Mouse (Mus musculus) intestine, postnatal 0 days (tissue): ENCODE data around the gene Fbrs. TPM values are rescaled to one million over a fixed set of nuclear protein-coding genes. Genes with fewer than 3 reads are reported as not detected.
A peak's percentile ranks its signal among the peaks of the same experiment; 100 is the strongest.

ENCODE experiments used
- ATAC-seq: fragments of 200-750 bp; cut with Nextera tagmentation; 2 replicates; pipeline ENCODE4 v1.8.0; 2017; ENCODE audit warnings: mild to moderate bottlenecking, moderate TSS enrichment, moderate library complexity
- H3K27ac ChIP-seq: fragments of 300-500 bp; sonication (generic); 2 replicates; pipeline ENCODE4 v1.5.1; 2014; ENCODE audit warnings: mild to moderate bottlenecking, low read depth, low read length, moderate library complexity
- H3K27me3 ChIP-seq: fragments of 300-500 bp; sonication (generic); replicated peaks from 2 replicates; pipeline ENCODE4 v1.6.1; 2014; ENCODE audit warnings: low read length, mixed read lengths; ENCODE audit not compliant: control insufficient read depth, insufficient read depth
- H3K36me3 ChIP-seq: fragments of 300-500 bp; sonication (generic); 2 replicates; pipeline ENCODE4 v1.6.1; 2014; ENCODE audit warnings: mild to moderate bottlenecking, moderate library complexity; ENCODE audit not compliant: control insufficient read depth, insufficient read depth
- H3K4me1 ChIP-seq: fragments of 300-500 bp; sonication (generic); replicated peaks from 2 replicates; pipeline ENCODE4 v1.6.1; 2014; ENCODE audit warnings: antibody characterized with exemption, low read length, mixed read lengths; ENCODE audit not compliant: control insufficient read depth, insufficient read depth
- H3K4me2 ChIP-seq: fragments of 300-500 bp; sonication (generic); replicated peaks from 2 replicates; pipeline ENCODE4 v1.6.1; 2014; ENCODE audit warnings: low read depth, mild to moderate bottlenecking, moderate library complexity
- H3K4me3 ChIP-seq: fragments of 300-500 bp; sonication (generic); 2 replicates; pipeline ENCODE4 v1.5.1; 2014; ENCODE audit warnings: low read depth, low read length
- H3K9ac ChIP-seq: fragments of 300-500 bp; sonication (generic); 2 replicates; pipeline ENCODE4 v1.6.1; 2014; ENCODE audit warnings: mild to moderate bottlenecking, low read depth, low read length
- H3K9me3 ChIP-seq: fragments of 300-500 bp; sonication (generic); 2 replicates; pipeline ENCODE4 v1.6.1; 2016; ENCODE audit warnings: mixed run types; ENCODE audit not compliant: control insufficient read depth
- CTCF ChIP-seq: sonication (generic); IDR thresholded peaks from 2 replicates; pipeline ENCODE4 v1.5.1; 2016; ENCODE audit warnings: low read depth, mild to moderate bottlenecking, control low read depth, antibody characterized with exemption, moderate library complexity
- WGBS: fragments of 180-500 bp; shearing (Covaris S2); extraction: QIAGEN DNeasy Blood & Tissue Kit; methylation state at CpG from one replicate; pipeline ENCODE4 v1.1.7; 2014; 5-methylcytosine and 5-hydroxymethylcytosine counted together
- microRNA-seq: library from miRNA; unstranded; fragments of <30 nt; microRNA quantifications from one replicate; pipeline ENCODE4, GENCODE M21; 2016
- polyA plus RNA-seq: library from polyadenylated mRNA; unstranded; fragments of >200 nt; fragmentation: Nextera tagmentation; extraction: Ambion mirVana; gene quantifications from 2 replicates; pipeline ENCODE4 v1.2.1, GENCODE M21; 2015

Gene Fbrs
- polyA plus RNA-seq, 1 experiment from 2014 or later: 8.1 TPM

DNA sequence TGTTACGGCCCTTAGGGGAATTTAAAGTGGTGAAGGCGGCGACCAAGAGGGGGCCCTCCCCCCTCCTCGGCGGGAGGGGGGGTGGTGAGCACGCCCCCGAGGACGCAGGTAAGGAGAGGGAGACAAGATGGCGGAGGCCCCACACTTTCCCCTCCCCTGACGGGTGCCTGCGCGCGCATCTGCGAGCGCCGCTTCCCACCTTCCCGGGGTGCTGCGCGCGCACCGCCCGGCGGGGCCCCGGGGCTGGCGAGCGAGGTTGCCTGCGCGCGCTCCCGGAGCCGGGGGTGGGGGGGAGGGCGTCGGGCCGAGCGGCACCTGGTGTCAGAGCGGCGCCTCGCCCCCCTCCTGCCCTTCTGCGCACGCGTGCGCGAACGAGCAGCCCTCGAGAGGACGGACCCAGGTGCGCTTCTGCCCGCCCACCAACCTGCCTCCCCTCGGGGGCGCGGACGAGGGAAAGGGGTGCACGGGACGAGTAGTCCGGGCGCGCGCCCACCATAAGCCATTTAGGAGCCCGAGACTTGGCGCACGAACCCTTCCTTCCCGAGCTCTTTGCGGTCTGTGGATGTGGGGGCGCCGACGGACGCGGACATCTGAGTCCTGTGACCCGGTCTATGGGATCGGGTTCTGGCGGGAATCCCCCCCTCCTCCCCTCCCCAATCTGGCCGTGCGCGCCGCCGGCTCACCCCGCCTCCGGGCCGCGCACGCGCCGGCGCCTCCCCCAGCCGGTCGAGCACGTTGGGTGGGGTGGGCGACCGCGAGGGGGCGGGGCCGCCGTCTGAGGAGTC is 33.4 kb downstream of the Fbrs start:
- ATAC-seq: peak; percentile 84
- under 1% methylated on average over 56 of the region's 93 CpGs for WGBS

DNA sequence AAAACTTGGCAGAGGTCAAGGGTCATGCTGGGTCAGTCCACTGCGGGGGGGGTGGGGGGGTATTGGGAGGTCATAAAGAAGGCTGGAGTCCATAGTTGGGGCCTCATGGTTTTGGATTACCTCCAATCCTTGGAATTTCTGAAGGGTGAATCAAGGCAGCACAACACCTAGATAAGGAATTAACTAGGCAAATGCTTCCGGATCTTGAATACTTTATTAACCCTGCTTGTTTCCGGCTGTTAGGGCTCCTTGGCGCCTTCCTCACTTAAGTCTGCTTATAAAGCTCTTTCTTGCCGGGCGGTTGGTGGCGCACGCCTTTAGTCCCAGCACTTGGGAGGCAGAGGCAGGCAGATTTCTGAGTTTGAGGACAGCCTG is 34.0 kb downstream of the Fbrs start:
- Histone ChIP-seq H3K27ac (peak overlapping the region; percentile 99), H3K4me3 (peak overlapping the region; percentile 78), H3K4me1 (no peaks in the 10 kb centered on the region), H3K9ac (peak overlapping the region; percentile 94), H3K4me2 (peak overlapping the region; percentile 69), H3K27me3 (no peaks in the 10 kb centered on the region), H3K36me3 (peaks cover 26% of the 10 kb centered on the region), H3K9me3 (no peaks in the 10 kb centered on the region)
- TF ChIP-seq CTCF: 0 out of 2 replicates have a peak, but pooled peaks have one; percentile 12
- WGBS: 9% methylated on average over 8 of the region's 8 CpGs
- peak; percentile 55 for ATAC-seq

More for the DNA sequence above, 33.4 kb downstream of the Fbrs start:
- TF ChIP-seq CTCF: no peak
- H3K4me1 ChIP-seq: no peaks in the 10 kb centered on the region
- no peaks in the 10 kb centered on the region for H3K27me3 ChIP-seq
- peak overlapping the region; percentile 69 for H3K4me2 ChIP-seq
- H3K36me3 ChIP-seq: peaks cover 21% of the 10 kb centered on the region
- H3K27ac ChIP-seq: peak overlapping the region; percentile 99
- no peaks in the 10 kb centered on the region for H3K9me3 ChIP-seq
- peak overlapping the region; percentile 78 for H3K4me3 ChIP-seq
- H3K9ac ChIP-seq: peak overlapping the region; percentile 94

- WGBS: 46% methylated on average over 3 of the region's 3 CpGs
- Histone ChIP-seq H3K4me1 (no peaks in the 10 kb centered on the region), H3K4me2 (peak overlapping the region; percentile 69), H3K9ac (no peak overlapping the region), H3K27me3 (no peaks in the 10 kb centered on the region), H3K4me3 (peak overlapping the region; percentile 78), H3K36me3 (peaks cover 32% of the 10 kb centered on the region), H3K27ac (peak overlapping the region; percentile 99), H3K9me3 (no peaks in the 10 kb centered on the region)
- no peak for ATAC-seq
- no peak for TF ChIP-seq CTCF
Measured at GRCm38 (mm10) chr7:127513781-127514180, 34.8 kb downstream of the Fbrs start.

GRCm38 (mm10) chr7:127515846-127516245 is 36.8 kb downstream of the Fbrs start:
- no peaks in the 10 kb centered on the region for H3K27me3 ChIP-seq
- H3K9me3 ChIP-seq: no peaks in the 10 kb centered on the region
- H3K9ac ChIP-seq: no peak overlapping the region
- no peak for ATAC-seq
- TF ChIP-seq CTCF: no peak
- no peak overlapping the region for H3K4me2 ChIP-seq
- H3K4me3 ChIP-seq: no peak overlapping the region
- H3K36me3 ChIP-seq: peaks cover 46% of the 10 kb centered on the region
- H3K27ac ChIP-seq: no peak overlapping the region
- 93% methylated on average over 7 of the region's 7 CpGs for WGBS
- no peaks in the 10 kb centered on the region for H3K4me1 ChIP-seq

GRCm38 (mm10) chr7:127516344-127516743 is 37.3 kb downstream of the Fbrs start:
- H3K36me3 ChIP-seq: peaks cover 51% of the 10 kb centered on the region
- H3K4me1 ChIP-seq: no peaks in the 10 kb centered on the region
- H3K4me3 ChIP-seq: no peak overlapping the region
- H3K4me2 ChIP-seq: no peak overlapping the region
- no peaks in the 10 kb centered on the region for H3K9me3 ChIP-seq
- 91% methylated on average over 6 of the region's 7 CpGs for WGBS
- no peak for ATAC-seq
- no peak for TF ChIP-seq CTCF
- H3K27ac ChIP-seq: no peak overlapping the region
- no peak overlapping the region for H3K9ac ChIP-seq
- no peaks in the 10 kb centered on the region for H3K27me3 ChIP-seq

- Histone ChIP-seq H3K9ac (no peak within 1 kb of the TSS), H3K27ac (no peak within 1 kb of the TSS; the same call in 1 of the 2 replicates), H3K4me2 (no peak within 1 kb of the TSS), H3K36me3 (peaks cover 79% of the 10 kb centered on the region), H3K4me1 (no peaks in the 10 kb centered on the region), H3K9me3 (no peaks in the 10 kb centered on the region), H3K4me3 (no peak within 1 kb of the TSS), H3K27me3 (no peaks in the 10 kb centered on the region)
- no peak for TF ChIP-seq CTCF
- no peak for ATAC-seq
- 93% methylated on average over 3 of the region's 3 CpGs for WGBS
Measured at GRCm38 (mm10) chr7:127519284-127519683, 40.3 kb downstream of the Fbrs start, which contains the start of gene Gm42715. Gene Gm42715 (plus strand): TSS chr7:127519584.

Small RNA genes lying within 50 kb of the gene (microRNA-seq; reads per million reads assigned to microRNA genes)
- gene Gm47278 (not detected), gene Mir7060 (not detected)

Other genes starting within 250 kb of the Fbrs start
- 7.4 and 7.6 TPM in 2 replicates for gene Zfp553, start 246.1 kb upstream of the Fbrs start, polyA plus RNA-seq
- 6.3 and 6.6 TPM in 2 replicates for gene Sept1, start 246.1 kb upstream of the Fbrs start, polyA plus RNA-seq
- gene Zfp771, start 234.9 kb upstream of the Fbrs start, polyA plus RNA-seq: 17.6 and 19.8 TPM in 2 replicates
- 75.2 and 80.9 TPM in 2 replicates for gene Dctpp1, start 218.5 kb upstream of the Fbrs start, polyA plus RNA-seq
- 335 and 364 TPM in 2 replicates for gene Sephs2, start 205.1 kb upstream of the Fbrs start, polyA plus RNA-seq
- 0.69 and 0.87 TPM in 2 replicates for gene Itgal, start 182.9 kb upstream of the Fbrs start, polyA plus RNA-seq
- 16.3 and 18.0 TPM in 2 replicates for gene Zfp768, start 133.6 kb upstream of the Fbrs start, polyA plus RNA-seq
- 7.3 and 9.0 TPM in 2 replicates for gene Zfp747, start 103.1 kb upstream of the Fbrs start, polyA plus RNA-seq
- gene 9130019O22Rik, start 92.0 kb upstream of the Fbrs start, polyA plus RNA-seq: 4.7 and 5.8 TPM in 2 replicates
- gene E430018J23Rik, start 85.6 kb upstream of the Fbrs start, polyA plus RNA-seq: 6.8 and 8.0 TPM in 2 replicates
- 4.8 and 5.2 TPM in 2 replicates for gene Zfp764, start 72.4 kb upstream of the Fbrs start, polyA plus RNA-seq
- 18.6 and 22.0 TPM in 2 replicates for gene Zfp688, start 57.1 kb upstream of the Fbrs start, polyA plus RNA-seq
- gene Zfp689, start 30.0 kb upstream of the Fbrs start, polyA plus RNA-seq: 2.2 and 2.6 TPM in 2 replicates
- 31.5 and 33.9 TPM in 2 replicates for gene Prr14, start 19.6 kb upstream of the Fbrs start, polyA plus RNA-seq
- gene Srcap, start 32.8 kb downstream of the Fbrs start, polyA plus RNA-seq: 12.3 and 12.5 TPM in 2 replicates
- gene Gm42715, start 40.4 kb downstream of the Fbrs start, polyA plus RNA-seq: 5.0 and 6.6 TPM in 2 replicates
- 1.9 and 3.8 TPM in 2 replicates for gene Tmem265, start 82.2 kb downstream of the Fbrs start, polyA plus RNA-seq
- gene Phkg2, start 94.1 kb downstream of the Fbrs start, polyA plus RNA-seq: 25.1 and 25.7 TPM in 2 replicates
- 3.0 and 3.1 TPM in 2 replicates for gene Ccdc189, start 109.4 kb downstream of the Fbrs start, polyA plus RNA-seq
- gene Rnf40, start 109.6 kb downstream of the Fbrs start, polyA plus RNA-seq: 16.7 and 20.6 TPM in 2 replicates
- gene Zfp629, start 136.6 kb downstream of the Fbrs start, polyA plus RNA-seq: 3.0 and 3.8 TPM in 2 replicates
- gene Bcl7c, start 229.7 kb downstream of the Fbrs start, polyA plus RNA-seq: 26.6 and 27.7 TPM in 2 replicates
- gene Ctf1, start 233.5 kb downstream of the Fbrs start, polyA plus RNA-seq: 4.1 TPM in 2 replicates